Mouse (Mus musculus): Measurements from ENCODE around the gene Ppil4.

The Ppil4 gene

GRCm38 (mm10) chr10:7861259-7861936, 68.7 kb downstream of the Ppil4 start:
- no peak for DNase-seq (ENCODE audit: low read depth, low spot score)

GRCm38 (mm10) chr10:7861937-7862657, 69.4 kb downstream of the Ppil4 start:
- DNase-seq (ENCODE audit: low read depth, low spot score) = no peak

DNA sequence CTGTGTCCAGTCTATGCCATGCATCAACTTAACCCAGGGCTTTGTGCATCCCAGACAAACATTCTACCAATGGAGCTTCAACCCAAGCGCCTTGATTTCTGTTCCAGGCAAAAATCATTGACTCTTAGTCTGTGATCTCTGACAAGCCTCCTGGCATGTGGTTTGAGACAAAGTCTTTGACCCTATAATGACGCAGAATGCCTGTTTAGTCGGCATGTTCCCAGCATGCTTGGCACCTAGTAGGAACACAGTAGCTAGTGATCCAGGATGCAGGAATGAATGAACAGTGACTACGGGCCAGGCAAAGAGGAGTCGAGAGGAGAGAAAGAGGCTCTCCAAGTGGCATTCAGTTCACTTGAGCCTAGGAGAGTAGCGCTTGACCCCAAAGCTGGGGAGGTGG, 70.7 kb downstream of the Ppil4 start:
- no peak for DNase-seq (ENCODE audit: low read depth, low spot score)

DNA sequence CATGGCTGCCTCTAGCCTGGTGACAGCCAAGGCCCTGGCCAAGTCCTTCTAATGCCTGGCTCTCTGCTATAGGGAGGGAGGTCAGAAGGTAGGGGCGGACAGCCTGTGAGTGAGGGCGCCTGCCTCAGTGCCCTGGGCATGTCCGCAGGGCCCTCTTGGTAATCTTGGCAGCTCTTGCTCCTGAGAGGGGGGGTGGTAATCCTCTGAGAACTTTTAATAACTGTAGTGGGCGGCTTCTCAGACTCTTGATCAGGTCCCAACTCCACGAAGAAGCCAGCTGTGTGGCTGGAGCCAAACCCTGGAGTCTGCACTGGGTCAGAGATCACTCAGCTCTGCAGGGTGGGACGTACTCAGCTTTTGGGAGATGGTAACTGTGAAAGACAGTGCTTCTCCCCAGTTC, 71.5 kb downstream of the Ppil4 start:
- no peak for DNase-seq (ENCODE audit: low read depth, low spot score)

- DNase-seq (ENCODE audit: low read depth, low spot score) = no peak
Observed at GRCm38 (mm10) chr10:7864806-7865205, 72.1 kb downstream of the Ppil4 start.

- no peak for DNase-seq (ENCODE audit: low read depth, low spot score)
Observed at GRCm38 (mm10) chr10:7866762-7867665, 74.3 kb downstream of the Ppil4 start.

DNA sequence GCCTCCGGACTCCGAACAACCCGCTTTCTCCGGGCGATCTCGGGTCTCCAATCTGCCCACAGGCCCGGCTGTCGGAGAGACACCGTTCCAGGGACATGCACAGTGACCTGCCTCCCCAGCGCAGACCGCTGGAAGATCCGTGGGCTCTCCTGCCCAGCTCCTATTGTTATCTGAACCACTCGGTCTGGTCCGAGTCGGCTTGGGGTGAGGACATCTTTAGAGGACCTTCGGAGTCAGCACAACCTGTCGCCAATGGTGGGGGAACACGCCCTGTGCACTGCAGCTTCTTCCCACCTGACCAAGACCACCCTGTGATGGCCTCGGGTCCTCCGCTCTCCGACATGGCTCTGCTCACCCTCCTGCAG, 75.0 kb downstream of the Ppil4 start:
- DNase-seq (ENCODE audit: low read depth, low spot score) = no peak

- DNase-seq (ENCODE audit: low read depth, low spot score) = no peak
Observed at GRCm38 (mm10) chr10:7869746-7870145, 77.1 kb downstream of the Ppil4 start.

- DNase-seq (ENCODE audit: low read depth, low spot score) = no peak
Observed at GRCm38 (mm10) chr10:7870571-7871315, 78.1 kb downstream of the Ppil4 start.

GRCm38 (mm10) chr10:7871381-7872020, 78.8 kb downstream of the Ppil4 start:
- DNase-seq (ENCODE audit: low read depth, low spot score) = no peak
